Mouse (Mus musculus): ENCODE data around the gene Foxd4. TPM values are rescaled to one million over a fixed set of nuclear protein-coding genes. Genes with fewer than 3 reads are reported as not detected.
A peak's percentile ranks its signal among the peaks of the same experiment; 100 is the strongest.
"Not testable (repeated sequence)": the region's sequence is repeated elsewhere in the genome, so short reads cannot be mapped to it uniquely, and the experiment has no call there.

The Foxd4 gene
- polyA plus RNA-seq, 1 experiment from 2014 or later: not detected

GRCm38 (mm10) chr19:24899578-24900544, 1.1 kb downstream of the Foxd4 start:
- no peaks in the 10 kb centered on the region for H3K9me3 ChIP-seq (replicated peaks)
- under 1% methylated on average over 84 of the region's 84 CpGs for WGBS
- H3K27me3 ChIP-seq (replicated peaks): peaks cover 80% of the 10 kb centered on the region
- no peaks in the 10 kb centered on the region for H3K36me3 ChIP-seq
- no peak overlapping the region for H3K27ac ChIP-seq (ENCODE audit: poor library complexity, severe bottlenecking)
- no peak overlapping the region; the same call in 1 of the 2 replicates for H3K9ac ChIP-seq
- peak overlapping the region; percentile 80 for H3K4me2 ChIP-seq
- peaks cover 24% of the 10 kb centered on the region for H3K4me1 ChIP-seq (replicated peaks)
- peak overlapping the region; percentile 45 for H3K4me3 ChIP-seq
- ATAC-seq (ENCODE audit: insufficient number of reproducible peaks, low FRiP score): no peak

- H3K4me2 ChIP-seq: peak overlapping the region; percentile 80
- ATAC-seq (ENCODE audit: insufficient number of reproducible peaks, low FRiP score): no peak
- no peak overlapping the region for H3K9ac ChIP-seq
Measured at GRCm38 (mm10) chr19:24898737-24899577, 2.0 kb downstream of the Foxd4 start.

DNA sequence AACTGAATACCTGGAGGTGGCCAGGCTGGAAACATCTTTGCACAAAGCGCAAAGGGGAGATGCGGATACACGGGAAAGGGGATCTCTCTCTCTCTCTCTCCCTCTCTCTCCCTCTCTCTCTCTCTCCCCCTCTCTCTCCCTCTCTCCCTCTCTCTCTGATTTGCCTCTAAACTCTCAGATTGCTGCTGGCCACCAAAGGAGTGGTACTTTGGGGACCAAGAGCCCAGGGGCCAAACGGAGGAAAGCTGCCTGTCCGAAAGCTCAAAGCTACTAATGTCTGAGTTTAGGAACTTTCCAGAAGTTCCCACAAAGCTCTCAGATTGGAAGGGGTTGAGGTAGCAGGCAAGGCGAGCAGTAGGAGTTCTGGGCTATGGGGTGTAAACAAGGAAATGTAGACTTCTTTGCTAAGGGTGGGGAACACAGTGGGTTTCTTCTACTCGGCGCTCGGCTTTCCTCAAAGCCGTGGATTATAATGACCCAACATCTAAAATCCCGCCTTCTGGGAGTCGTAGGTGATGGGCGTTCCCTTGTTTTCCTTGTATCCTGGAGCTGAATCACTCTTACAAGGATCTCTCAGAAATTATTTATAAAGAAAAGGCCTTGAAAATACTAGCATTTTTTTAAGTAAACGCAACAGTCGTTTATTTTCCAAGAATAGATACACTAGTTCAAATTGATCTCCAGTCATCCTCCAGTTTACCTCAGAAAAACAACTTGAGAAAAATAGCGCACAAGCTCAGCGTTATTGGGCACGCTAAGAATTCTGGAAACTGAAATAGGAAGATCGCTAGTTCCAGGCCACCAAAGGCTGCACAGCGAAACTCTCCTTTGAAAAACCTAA, 2.9 kb downstream of the Foxd4 start:
- no peak overlapping the region for H3K27ac ChIP-seq (ENCODE audit: poor library complexity, severe bottlenecking)
- peak overlapping the region; percentile 69 for H3K4me2 ChIP-seq
- no peak overlapping the region for H3K9ac ChIP-seq
- H3K4me3 ChIP-seq: peak overlapping the region; percentile 37
- H3K36me3 ChIP-seq: no peaks in the 10 kb centered on the region
- peaks cover 24% of the 10 kb centered on the region for H3K4me1 ChIP-seq (replicated peaks)
- 3% methylated on average over 20 of the region's 20 CpGs for WGBS
- ATAC-seq (ENCODE audit: insufficient number of reproducible peaks, low FRiP score): no peak
- H3K27me3 ChIP-seq (replicated peaks): peaks cover 74% of the 10 kb centered on the region
- no peaks in the 10 kb centered on the region for H3K9me3 ChIP-seq (replicated peaks)

More at GRCm38 (mm10) chr19:24898737-24899577, 2.0 kb downstream of the Foxd4 start:
- H3K27ac ChIP-seq (ENCODE audit: poor library complexity, severe bottlenecking): no peak overlapping the region
- no peaks in the 10 kb centered on the region for H3K9me3 ChIP-seq (replicated peaks)
- peaks cover 74% of the 10 kb centered on the region for H3K27me3 ChIP-seq (replicated peaks)
- no peaks in the 10 kb centered on the region for H3K36me3 ChIP-seq
- peaks cover 24% of the 10 kb centered on the region for H3K4me1 ChIP-seq (replicated peaks)
- WGBS: 4% methylated on average over 34 of the region's 34 CpGs
- H3K4me3 ChIP-seq: peak overlapping the region; percentile 45

DNA sequence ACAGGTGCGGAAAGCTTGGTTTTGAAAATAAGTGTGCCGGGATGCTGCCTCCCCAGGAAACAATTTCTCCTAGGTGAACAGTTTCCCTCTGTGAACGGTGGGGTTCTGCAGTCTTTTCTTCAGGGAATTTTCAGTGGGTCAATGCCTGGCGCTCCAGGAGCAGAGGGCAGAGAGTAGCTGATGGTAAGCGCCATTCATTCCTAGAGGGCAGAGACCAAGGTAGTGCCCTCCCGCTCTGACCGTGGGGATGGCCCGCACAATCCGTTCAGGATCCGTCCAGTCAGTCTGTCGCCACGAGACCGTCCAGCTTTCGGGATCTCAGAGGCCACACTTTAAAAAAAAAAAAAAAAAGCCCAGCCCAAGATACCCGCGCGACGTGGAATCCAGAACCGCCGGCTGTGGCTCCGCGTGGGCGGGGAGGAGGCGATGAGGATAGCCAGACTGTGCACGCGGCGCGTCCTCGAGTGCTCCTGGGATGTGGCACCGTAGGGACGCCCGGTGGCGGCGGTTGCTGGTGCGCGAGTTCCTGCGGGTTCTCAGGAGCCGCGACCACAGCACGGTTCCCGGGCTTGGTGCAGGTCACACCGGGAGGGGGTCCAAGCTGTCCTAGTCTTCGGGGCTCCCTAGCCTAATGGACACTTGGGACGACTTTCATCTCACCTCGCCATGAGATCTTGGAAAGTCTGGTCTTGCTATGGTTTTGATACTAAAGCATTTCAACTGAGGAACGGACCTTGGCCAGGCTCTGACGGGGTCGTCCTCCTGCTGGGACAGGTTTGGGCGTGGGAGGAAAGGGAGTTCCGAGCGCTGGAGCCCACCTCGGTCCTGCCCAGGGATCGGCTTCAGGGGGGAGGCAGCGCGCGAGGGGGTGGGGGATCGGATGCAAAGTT, 3.7 kb downstream of the Foxd4 start:
- peaks cover 72% of the 10 kb centered on the region for H3K27me3 ChIP-seq (replicated peaks)
- no peak overlapping the region for H3K27ac ChIP-seq (ENCODE audit: poor library complexity, severe bottlenecking)
- WGBS: 1% methylated on average over 57 of the region's 57 CpGs
- no peaks in the 10 kb centered on the region for H3K36me3 ChIP-seq
- H3K4me3 ChIP-seq: peak overlapping the region; percentile 37
- no peaks in the 10 kb centered on the region for H3K9me3 ChIP-seq (replicated peaks)
- H3K9ac ChIP-seq: peak overlapping the region; percentile 4; the same call in 1 of the 2 replicates
- ATAC-seq (ENCODE audit: insufficient number of reproducible peaks, low FRiP score): no peak
- H3K4me2 ChIP-seq: peak overlapping the region; percentile 69
- peaks cover 24% of the 10 kb centered on the region for H3K4me1 ChIP-seq (replicated peaks)

- 16% methylated on average over 4 of the region's 4 CpGs for WGBS
- Histone ChIP-seq H3K9ac (no peak overlapping the region), H3K4me3 (no peak overlapping the region)
Measured at GRCm38 (mm10) chr19:24896536-24896935, 4.5 kb downstream of the Foxd4 start.

GRCm38 (mm10) chr19:24886888-24887287, 14.1 kb downstream of the Foxd4 start:
- Histone ChIP-seq H3K4me3 (no peak overlapping the region), H3K4me1 (replicated peaks) (peaks cover 6% of the 10 kb centered on the region), H3K4me2 (no peak overlapping the region), H3K9ac (no peak overlapping the region), H3K36me3 (no peaks in the 10 kb centered on the region), H3K27ac (ENCODE audit: poor library complexity, severe bottlenecking) (no peak overlapping the region), H3K9me3 (replicated peaks) (no peaks in the 10 kb centered on the region), H3K27me3 (replicated peaks) (peaks cover 51% of the 10 kb centered on the region)
- no peak for ATAC-seq (ENCODE audit: insufficient number of reproducible peaks, low FRiP score)
- 51% methylated on average over 3 of the region's 3 CpGs for WGBS

More at GRCm38 (mm10) chr19:24896536-24896935, 4.5 kb downstream of the Foxd4 start:
- H3K27ac ChIP-seq (ENCODE audit: poor library complexity, severe bottlenecking): no peak overlapping the region
- ATAC-seq (ENCODE audit: insufficient number of reproducible peaks, low FRiP score): no peak
- no peaks in the 10 kb centered on the region for H3K36me3 ChIP-seq
- H3K27me3 ChIP-seq (replicated peaks): peaks cover 64% of the 10 kb centered on the region
- no peak overlapping the region for H3K4me2 ChIP-seq
- peaks cover 24% of the 10 kb centered on the region for H3K4me1 ChIP-seq (replicated peaks)
- H3K9me3 ChIP-seq (replicated peaks): no peaks in the 10 kb centered on the region

DNA sequence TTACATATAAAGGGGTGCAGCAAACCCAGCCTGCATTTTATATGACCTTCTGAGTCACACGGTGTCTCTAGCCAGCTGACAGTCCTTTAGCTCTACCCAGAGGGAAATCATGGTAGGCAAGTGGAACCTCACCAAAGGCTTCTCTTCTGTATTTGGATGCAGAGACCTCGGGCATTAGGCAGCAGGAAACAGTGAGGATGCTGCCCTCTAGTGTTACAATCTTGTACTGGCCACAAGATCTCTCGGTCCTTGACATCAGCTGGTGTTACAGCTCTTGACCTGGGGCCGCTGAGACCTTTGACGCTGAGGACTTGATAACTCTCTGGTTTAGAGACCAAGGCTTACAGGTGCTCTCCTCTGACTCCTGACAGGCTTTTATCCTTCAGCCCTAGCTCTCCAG, 15.5 kb downstream of the Foxd4 start:
- Histone ChIP-seq H3K4me1 (replicated peaks) (peaks cover 6% of the 10 kb centered on the region), H3K4me3 (no peak overlapping the region), H3K9me3 (replicated peaks) (no peaks in the 10 kb centered on the region), H3K36me3 (no peaks in the 10 kb centered on the region), H3K4me2 (peak overlapping the region; percentile 39), H3K27me3 (replicated peaks) (peaks cover 50% of the 10 kb centered on the region), H3K9ac (no peak overlapping the region), H3K27ac (ENCODE audit: poor library complexity, severe bottlenecking) (no peak overlapping the region)
- 0 out of 2 replicates have a peak, but pooled peaks have one; percentile 4 for ATAC-seq (ENCODE audit: insufficient number of reproducible peaks, low FRiP score)
- 9% methylated on average over 5 of the region's 5 CpGs for WGBS

DNA sequence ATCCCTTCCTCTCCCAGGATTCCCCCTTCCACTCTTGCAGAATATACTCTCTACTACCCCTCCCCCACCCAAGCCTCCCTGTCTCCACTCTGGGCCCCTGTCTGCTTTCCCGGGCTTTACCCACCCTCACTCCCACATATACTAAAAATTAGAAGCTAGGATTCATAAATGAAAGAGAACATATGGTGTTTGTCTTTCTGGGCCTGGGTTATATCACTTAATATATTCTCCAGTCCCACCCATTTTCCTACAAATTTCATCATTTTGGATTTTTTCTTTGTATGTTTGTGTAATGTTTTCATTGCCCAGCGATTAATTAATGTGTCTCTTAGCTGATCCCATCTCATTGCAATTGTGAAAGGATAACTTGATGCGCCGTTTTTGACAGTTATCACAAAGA, 19.8 kb downstream of the Foxd4 start:
- Histone ChIP-seq H3K4me1 (replicated peaks) (peaks cover 17% of the 10 kb centered on the region), H3K27ac (ENCODE audit: poor library complexity, severe bottlenecking) (no peak overlapping the region), H3K4me2 (no peak overlapping the region), H3K36me3 (no peaks in the 10 kb centered on the region), H3K9me3 (replicated peaks) (peaks cover 2% of the 10 kb centered on the region; the same call in 1 of the 2 replicates), H3K27me3 (replicated peaks) (peaks cover 20% of the 10 kb centered on the region), H3K4me3 (no peak overlapping the region), H3K9ac (no peak overlapping the region)
- ATAC-seq (ENCODE audit: insufficient number of reproducible peaks, low FRiP score): no peak
- 57% methylated on average over 4 of the region's 4 CpGs for WGBS

GRCm38 (mm10) chr19:24875129-24875870, 25.7 kb downstream of the Foxd4 start, which contains the start of gene Gm10053:
TSS of gene Gm10053 (plus strand) at chr19:24875686.
- H3K4me1 ChIP-seq (replicated peaks): peaks cover 16% of the 10 kb centered on the region
- WGBS: 68% methylated on average over 23 of the region's 26 CpGs
- not testable (repeated sequence) for ATAC-seq (ENCODE audit: insufficient number of reproducible peaks, low FRiP score)

More at GRCm38 (mm10) chr19:24875129-24875870, 25.7 kb downstream of the Foxd4 start, which contains the start of gene Gm10053:
- H3K4me2 ChIP-seq; H3K9ac ChIP-seq; H3K4me3 ChIP-seq; H3K27ac ChIP-seq (ENCODE audit: poor library complexity, severe bottlenecking); H3K9me3 ChIP-seq (replicated peaks); H3K36me3 ChIP-seq: not testable (repeated sequence)
- H3K27me3 ChIP-seq (replicated peaks): peaks cover 12% of the 10 kb centered on the region; the same call in 1 of the 2 replicates

All from heart, embryonic 12.5 days (tissue).